Mouse (Mus musculus) ES-Bruce4 (cell line): ENCODE results near the gene 3830406C13Rik. TPM values are rescaled to one million over a fixed set of nuclear protein-coding genes. Genes with fewer than 3 reads are reported as not detected.

Experiments used
- H3K27ac ChIP-seq: 2 replicates; pipeline ENCODE4 v1.5.1; 2012; ENCODE audit warnings: low read length, inconsistent platforms; ENCODE audit not compliant: insufficient read depth
- H3K27me3 ChIP-seq: 2 replicates; pipeline ENCODE4 v1.6.1; 2012; ENCODE audit warnings: mild to moderate bottlenecking, low read length, inconsistent platforms; ENCODE audit not compliant: control insufficient read depth, poor library complexity, insufficient read depth, severe bottlenecking
- H3K36me3 ChIP-seq: 2 replicates; pipeline ENCODE4 v1.6.1; 2012; ENCODE audit warnings: inconsistent platforms, mild to moderate bottlenecking, low read length, moderate library complexity; ENCODE audit not compliant: control insufficient read depth, poor library complexity, insufficient read depth, severe bottlenecking
- H3K4me1 ChIP-seq: one replicate; pipeline ENCODE4 v1.8.1; 2011; ENCODE audit warnings: low read length; ENCODE audit not compliant: control insufficient read depth, insufficient read depth
- H3K4me3 ChIP-seq: 2 replicates; pipeline ENCODE4 v1.5.1; 2011; ENCODE audit warnings: low read depth, mild to moderate bottlenecking, low read length
- H3K9ac ChIP-seq: 2 replicates; pipeline ENCODE4 v1.6.1; 2012; ENCODE audit warnings: low read depth, mild to moderate bottlenecking, inconsistent platforms; ENCODE audit not compliant: poor library complexity, severe bottlenecking
- H3K9me3 ChIP-seq: replicated peaks from 2 replicates; pipeline ENCODE4 v1.6.1; 2012; ENCODE audit warnings: mild to moderate bottlenecking, low read length, inconsistent platforms; ENCODE audit not compliant: control insufficient read depth, poor library complexity, insufficient read depth, severe bottlenecking
- CTCF ChIP-seq: IDR thresholded peaks from one replicate; pipeline ENCODE4 v1.8.1; 2011; ENCODE audit warnings: low read depth, low read length
- EP300 ChIP-seq: IDR thresholded peaks from 2 replicates; pipeline ENCODE4 v1.6.1; 2011; ENCODE audit warnings: low read depth, low read length; ENCODE audit not compliant: insufficient read depth
- POLR2A ChIP-seq: IDR thresholded peaks from one replicate; pipeline ENCODE4 v1.8.1; 2011; ENCODE audit warnings: low read length; ENCODE audit not compliant: insufficient read depth
- polyA plus RNA-seq: library from polyadenylated mRNA; stranded (reverse); fragments of >200 nt; gene quantifications from 2 replicates; pipeline ENCODE4 v1.2.4, GENCODE M21; 2011; ENCODE audit warnings: low read depth; ENCODE audit not compliant: missing spikeins, insufficient read depth, insufficient read length

3830406C13Rik gene
- polyA plus RNA-seq, 1 experiment, result 13.6 TPM

DNA sequence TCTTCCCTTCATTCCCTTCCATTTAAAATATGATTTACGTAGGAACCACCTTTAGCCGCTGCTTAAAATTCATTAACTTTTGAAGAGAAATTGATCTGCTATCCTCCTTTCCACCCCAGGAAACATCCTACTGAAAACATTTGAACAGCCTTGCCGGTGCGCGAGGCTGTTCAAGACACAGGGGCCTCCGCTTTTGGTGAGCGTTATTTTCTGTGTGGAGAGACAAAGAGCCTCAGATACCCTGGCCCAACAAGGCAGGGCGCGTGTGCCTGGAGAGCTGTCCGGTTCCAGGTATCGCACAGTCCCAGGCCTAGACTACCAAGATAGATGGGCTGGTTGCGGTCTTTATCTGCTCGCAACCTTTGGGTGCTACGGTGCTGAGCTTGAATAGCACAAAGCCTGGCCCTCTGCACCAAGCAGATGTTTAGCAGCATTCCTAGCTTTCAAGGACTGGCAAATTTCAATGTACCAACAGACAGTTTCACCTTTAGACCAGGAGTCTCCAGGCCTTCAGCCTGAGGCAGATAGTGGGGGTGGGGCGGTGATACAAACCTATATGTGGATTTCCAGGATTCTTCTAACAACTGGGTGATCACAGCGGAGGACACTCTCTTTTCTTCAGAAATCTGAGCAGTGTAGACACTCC, 66.4 kb downstream of the 3830406C13Rik start:
- no peak overlapping the region for H3K9ac ChIP-seq
- H3K27me3 ChIP-seq, result peaks cover 23% of the 10 kb centered on the region
- H3K4me1 ChIP-seq, result peaks cover 2% of the 10 kb centered on the region
- no peak for TF ChIP-seq CTCF
- no peak for TF ChIP-seq EP300
- TF ChIP-seq POLR2A, result no peak
- no peaks in the 10 kb centered on the region for H3K36me3 ChIP-seq
- no peak overlapping the region for H3K27ac ChIP-seq
- no peaks in the 10 kb centered on the region for H3K9me3 ChIP-seq
- no peak overlapping the region for H3K4me3 ChIP-seq

Other genes starting within 250 kb of the 3830406C13Rik start
- gene Gm49355, start 197 bp upstream of the 3830406C13Rik start, polyA plus RNA-seq, result 0.23 and 0.52 TPM in 2 replicates
- not detected in 2 replicates for gene Fezf2, start 64.0 kb downstream of the 3830406C13Rik start, polyA plus RNA-seq